Mouse (Mus musculus) monocyte, adult 2 months (primary cell): ENCODE results near the gene Dab1.

ENCODE experiments used
- DNase-seq, 2 experiments: peaks; one replicate each; pipeline ENCODE4 v3.0.0; 2022; ENCODE audit warnings: low spot score in 2 of 2, low read depth in 1 of 2

Dab1 gene

DNA sequence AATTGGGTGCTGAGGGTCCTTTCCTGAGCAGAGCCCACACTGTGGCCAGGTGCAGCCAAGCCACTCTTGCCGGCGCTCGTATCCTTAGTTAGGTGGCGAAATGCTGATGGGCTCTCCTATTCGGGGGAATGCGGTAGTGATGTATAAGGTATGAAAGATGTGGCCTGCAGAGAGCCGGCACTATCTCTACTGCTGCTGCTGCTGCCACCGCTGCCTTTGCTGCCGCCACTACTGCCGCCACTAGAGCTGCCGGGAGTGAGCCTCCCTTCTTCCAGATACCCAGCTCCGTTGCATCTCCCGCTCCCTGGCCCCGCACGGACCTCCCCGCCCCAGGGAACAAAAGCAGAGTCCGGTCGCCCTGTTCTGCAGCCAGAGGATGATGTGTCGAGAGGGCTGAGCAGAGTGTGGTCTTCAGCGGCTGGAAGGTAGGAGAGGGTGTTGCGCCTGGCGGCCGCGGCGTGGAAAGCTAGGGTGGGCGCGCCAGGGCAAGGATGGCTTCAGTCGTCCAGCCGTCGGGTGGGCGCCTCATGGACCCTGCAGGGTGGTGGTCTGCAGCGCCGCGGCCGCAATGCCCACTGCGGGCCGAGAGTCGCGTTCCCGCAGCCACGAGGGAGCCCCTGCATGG lies at the start of gene Dab1:
TSS of gene Dab1 (plus strand) at position 39 of the 625 bp plus-strand sequence.
- DNase-seq: no peak

DNA sequence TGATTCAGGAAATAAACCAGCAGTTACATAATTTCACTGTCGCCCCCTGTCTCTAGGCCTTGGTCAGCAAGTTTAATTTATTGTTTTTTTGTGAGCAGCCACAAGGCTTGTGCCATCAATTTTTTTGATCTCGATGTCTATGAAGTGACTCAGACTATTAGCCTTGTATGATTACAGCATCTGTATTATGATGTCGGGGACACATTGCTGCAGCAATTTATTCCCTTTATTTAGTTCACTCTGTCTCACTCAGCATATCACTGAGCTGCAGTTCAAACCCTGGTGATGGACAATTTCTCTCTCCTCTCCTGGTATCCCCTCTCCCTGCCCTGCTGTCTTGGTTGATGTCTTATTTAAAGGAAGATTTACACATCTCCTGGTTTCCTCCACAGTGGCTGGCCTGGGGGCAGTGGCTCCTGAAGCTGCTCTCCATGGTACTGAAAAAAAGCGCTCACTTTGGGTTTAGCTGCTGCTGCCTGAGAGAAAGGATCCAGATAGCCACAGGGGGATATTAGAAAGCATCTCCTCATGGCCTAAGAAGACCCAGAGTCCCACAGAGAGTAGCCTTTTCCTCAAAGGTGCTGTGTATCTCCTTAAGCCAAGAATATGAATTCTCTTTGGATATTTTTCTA lies 47.3 kb upstream of the Dab1 start:
- DNase-seq: no peak

DNA sequence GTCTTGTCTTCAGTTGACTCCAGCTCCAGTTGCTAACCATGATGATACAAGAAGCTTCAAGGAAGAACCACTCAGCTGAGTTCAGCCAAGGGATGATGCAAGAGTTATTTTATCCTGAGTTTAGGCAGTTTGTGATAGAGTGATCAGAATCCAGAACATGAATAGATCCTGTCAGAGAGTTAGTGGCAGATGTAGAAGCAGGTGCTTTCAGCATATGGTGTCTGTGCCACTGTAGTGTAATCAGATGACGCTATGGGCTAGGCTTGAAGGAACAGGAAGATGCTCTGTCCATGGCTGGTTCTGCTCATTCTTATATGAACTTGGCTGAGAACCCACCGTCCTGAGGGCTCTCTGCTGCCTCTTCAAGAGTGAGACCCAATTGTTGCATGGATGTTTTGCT lies 43.6 kb upstream of the Dab1 start:
- DNase-seq: no peak

DNA sequence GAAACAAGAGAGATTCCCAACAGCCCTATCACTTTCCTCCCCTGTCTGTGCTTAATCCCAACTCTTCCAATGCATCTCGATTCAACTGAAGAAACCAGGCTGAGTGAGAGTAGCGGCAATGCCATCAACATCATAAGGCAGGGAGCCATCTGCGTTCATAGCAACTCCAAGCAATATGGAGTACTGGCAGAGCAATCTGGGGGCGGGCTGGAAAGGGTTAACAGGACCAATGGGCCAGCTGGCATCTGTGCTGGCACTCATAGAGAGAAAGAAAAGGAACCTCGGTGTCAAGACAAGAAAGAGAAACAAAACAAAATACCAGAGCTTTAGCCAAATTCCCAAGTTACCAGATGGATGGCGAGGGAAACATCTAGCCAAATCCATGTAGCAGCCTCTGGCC lies 42.9 kb upstream of the Dab1 start:
- no peak for DNase-seq

DNA sequence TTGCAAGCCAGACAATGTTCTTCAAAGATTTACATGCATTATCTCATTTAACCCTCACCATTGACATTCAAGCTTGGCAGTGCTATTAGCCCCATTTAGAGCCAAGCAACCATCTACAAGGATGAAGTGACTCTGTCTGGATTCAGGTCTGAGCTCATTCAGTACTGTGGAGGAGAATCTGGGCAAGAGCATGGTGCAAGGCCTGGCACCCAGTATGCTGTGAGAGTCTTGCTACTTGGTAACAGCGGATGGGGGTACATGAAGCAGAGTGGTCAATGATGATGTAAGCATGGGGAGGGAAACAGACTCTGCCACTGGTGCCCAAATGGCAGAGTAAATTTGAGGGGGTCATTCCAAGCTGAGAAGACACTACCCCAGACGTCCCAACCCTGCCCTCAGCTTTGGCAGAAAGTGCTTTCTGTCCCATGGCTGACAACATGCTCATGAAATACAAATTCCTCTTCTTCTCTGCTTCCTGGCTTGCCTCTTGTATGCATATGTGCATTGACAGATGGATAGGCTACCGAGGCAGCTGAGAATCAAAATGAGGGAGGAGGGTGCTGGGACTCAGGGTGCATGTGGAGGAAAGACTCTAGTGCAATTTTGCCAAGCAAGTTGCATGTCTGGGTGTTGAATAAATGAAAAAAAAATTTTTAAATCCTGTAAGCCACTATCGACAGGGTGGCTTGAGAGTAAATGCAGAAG lies 41.9 kb upstream of the Dab1 start:
- DNase-seq: no peak

DNA sequence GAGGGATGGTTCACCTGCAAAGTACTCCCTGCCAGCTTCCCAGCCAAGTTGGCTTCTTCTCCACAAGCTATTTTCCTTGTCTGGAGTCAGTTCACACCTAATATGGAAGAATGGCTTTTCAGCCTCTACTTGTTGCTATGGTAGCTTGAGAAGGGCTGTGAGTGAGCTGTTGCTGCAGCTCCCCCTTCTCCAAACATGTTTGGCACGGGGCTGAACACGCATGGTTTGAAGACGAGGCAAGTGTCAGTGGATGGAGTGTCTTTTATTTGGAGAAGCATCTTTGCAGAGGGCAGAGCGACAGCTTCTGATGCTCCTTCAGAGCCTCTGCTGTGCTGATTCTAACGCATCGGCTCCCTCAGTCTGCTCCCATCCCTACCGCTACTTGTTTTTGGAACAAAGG lies 41.3 kb upstream of the Dab1 start:
- DNase-seq: no peak

DNA sequence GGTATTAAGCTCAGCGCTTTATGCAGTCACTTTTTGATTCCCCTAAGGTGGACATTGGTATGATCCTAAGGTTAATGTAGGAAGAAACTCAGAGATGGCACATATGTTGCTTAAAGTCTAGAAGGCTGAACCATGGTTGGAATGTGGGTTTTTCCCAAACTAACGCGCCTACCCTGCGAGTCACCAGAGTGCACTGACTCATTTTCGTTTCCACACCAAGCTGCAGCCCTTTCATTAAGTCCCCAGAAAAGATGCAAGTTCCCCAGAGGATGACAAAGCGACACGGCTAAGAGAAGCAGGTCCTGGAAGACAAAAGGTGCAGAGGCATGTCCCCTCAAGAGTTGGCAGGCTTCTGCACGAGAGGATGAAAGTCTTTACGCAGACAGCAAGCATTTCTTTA lies 39.1 kb upstream of the Dab1 start:
- DNase-seq: no peak

DNA sequence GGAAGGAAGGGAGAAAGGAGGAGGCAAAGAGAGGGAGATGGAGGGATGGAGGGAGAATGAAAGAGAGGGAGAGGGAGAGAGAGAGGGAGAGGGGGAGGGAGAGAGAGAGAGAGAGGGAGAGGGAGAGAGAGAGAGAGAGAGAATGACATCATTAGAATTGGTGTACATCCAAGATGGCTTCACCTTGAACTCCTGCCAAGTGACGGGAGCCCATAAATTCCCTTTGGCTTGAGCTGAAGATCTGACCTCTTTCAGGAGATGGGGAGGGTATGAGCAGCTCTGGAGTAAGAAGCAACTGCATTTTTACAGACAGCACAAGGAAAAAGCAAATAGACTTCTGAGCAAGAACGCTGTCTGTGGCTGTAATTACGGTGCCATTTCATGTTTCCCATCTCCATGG lies 4.1 kb upstream of the Dab1 start:
- no peak for DNase-seq

DNA sequence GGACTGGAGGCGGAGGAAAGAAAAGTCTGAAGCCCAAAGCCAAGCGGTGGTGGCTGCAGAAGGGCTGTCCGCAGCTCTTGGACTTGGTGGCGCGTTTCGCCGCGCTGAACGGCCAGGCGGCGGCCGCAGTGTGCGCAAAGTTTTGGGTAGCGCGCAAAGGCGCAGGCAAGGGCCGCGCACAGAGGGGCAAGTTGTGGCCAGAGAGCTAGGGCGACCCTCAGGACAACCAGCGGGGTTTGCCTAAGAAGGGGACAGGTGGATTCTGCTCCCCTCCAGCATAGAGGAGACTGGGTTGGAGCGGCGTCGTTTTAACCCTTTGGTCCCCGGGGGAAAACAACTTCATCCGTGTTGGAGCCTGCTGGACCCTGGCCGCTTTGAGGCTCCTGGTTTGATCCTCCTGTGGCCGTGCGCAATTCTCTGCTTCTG lies 800 bp downstream of the Dab1 start:
- DNase-seq: no peak

DNA sequence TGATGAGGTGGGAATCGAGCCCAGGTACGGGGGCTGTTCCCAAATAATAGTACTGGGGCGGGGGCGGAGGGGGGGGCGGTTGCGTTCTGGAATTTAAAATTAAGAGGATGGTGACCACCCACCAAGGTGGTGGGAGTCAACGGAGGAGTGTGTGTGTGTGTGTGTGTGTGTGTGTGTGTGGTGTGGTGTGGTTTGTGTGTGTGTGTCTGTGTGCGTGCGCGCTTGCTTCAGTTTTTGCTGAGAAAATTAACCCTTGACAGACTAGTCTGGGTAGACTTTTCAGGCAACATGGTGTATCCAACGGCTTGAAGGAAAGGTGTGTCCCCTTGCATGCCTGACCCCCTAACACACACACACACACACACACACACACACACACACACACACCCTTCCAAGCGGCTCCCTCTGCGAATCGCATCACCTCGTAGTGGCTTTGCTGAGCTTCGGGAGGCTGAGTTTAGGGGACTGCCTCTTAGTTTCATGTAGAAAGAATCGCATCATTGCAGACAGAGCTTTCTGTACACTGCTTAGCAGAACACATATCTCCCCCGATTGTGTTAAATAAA lies 1.5 kb downstream of the Dab1 start:
- DNase-seq: no peak

DNA sequence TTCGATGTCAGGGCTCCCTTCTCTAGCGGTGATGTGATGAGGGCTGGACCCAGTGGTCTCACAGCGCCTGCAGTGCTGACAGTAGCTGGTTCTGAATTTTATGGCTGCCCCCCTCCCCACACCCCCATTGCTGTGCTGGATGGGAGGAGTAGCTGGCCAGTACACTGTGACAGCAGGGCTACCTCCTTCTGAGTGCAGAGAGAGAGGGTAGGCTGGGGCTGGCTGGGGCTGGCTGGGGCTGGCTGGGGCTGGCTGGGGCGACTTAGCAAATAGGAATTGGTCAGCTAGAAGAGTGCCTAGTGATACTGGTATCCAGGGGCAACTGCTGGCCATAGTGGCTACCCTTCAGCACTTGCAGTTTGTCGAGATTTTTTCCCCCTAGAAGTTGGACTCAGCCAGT lies 2.4 kb downstream of the Dab1 start:
- DNase-seq: no peak

DNA sequence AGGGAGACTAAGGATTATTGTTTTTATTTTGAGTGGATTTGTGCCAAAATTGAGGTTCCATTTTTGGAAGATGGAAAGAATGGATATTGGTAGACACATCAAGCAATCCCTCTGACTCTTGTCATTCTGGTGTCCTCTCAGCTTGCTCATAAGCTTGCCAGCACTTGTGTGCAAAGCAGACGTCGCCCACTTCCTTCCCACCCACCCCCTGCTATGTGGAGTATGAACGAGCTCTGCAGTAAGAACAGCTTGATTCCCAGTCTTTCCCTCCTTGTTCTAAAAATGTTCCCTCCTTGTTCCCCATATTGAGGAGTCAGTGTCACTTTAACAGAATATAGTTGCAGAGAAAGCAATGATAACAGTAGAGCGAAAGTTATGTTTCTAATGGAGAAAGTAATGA lies 11.0 kb downstream of the Dab1 start:
- no peak for DNase-seq

DNA sequence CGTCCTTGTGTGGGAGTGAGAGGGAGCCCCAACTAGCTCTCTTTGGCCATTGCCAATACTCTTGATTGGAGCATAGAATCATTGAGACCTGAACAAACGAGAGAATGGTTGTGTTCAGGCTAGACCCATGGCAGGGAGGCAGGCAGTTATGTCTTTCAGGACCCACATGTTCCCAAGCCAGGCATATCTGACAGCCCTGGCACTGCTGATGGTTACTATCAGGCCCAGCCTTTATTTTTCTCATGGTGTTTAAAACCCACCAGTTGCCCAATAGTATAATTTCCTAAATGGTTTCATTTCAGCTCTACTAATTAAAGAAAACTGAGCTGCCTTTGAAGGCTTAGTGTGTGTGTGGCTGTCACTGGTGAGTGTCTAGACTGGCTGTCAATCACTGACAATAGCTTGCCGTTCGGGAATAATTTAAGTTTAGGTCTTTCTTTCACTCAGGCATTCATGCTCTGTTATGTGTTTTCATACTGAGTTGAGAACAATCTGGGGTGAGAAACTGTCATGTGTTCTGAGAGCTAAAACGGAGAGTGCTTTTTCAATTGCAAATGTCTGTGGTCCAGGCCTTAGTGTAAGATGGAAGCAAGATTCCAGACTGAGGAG lies 17.1 kb downstream of the Dab1 start:
- no peak for DNase-seq

DNA sequence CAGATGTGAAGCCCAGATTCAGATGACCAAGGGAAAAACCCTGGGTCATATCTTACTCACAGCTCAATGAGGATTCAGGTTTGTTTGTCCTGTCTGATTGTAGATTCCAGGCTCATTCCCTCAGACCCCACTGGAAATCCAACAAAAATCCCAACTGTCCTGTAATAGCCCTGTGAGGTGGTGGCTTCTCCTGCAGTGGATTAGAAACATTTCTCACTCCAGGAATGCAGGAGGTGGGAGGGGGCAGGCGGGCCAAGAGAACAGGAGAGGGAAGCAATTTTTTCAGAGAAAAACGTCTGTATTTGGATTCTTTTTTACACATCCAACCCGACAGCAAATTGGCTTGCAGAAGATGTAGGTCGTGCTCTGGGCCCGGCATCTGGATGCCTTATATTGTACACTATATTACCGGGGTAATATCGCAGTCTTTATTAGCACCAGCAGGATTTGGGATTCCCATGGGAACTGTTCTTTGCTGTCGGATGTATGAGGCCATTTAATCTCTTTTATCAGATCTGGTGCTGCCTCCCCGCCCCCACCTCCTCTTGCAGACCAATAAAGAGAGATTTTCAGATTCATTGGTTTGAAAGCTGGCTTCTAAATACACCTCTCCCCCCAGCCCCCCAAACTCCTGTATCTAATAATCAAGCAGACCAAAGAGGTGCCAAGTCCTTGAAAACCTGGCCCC lies 29.2 kb downstream of the Dab1 start:
- no peak for DNase-seq

DNA sequence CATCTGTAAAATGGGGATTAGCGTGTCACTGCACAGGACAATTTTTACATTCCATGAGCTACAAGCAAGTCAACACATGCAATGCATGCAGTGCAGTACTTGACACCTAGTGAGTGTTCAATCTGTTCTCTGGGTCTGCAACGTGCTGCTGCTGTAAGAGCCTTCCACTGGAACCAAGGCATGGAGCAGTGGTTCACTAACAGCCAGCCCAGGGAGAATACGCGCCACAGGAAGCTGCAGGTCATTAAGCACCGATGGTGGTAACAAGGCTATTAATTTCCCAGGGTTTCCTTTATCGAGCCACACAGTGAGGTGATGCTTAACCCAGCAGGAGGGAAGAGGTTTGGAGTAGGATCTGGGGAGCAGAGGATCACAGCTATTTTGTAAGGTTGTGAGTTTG lies 36.6 kb downstream of the Dab1 start:
- DNase-seq: no peak

DNA sequence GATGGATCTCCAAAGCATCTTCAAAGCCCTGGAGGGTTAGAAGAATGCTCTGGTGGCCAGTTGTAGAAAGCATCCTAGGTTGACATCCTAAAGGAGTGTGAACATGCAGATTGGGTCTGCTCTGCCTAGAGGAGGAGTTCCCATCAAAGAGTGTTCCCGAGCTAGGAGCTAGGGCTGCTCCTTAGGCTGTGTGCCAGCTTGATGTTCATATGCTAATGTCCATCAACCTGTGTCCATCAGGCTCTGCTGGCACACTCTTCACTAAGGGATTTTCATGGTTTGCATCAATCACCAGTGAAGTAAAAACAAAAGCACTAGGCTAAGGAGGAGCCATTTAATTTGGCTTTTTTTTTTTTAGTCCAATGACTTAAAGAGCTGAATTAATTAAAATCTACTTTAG lies 42.2 kb downstream of the Dab1 start:
- no peak for DNase-seq

DNA sequence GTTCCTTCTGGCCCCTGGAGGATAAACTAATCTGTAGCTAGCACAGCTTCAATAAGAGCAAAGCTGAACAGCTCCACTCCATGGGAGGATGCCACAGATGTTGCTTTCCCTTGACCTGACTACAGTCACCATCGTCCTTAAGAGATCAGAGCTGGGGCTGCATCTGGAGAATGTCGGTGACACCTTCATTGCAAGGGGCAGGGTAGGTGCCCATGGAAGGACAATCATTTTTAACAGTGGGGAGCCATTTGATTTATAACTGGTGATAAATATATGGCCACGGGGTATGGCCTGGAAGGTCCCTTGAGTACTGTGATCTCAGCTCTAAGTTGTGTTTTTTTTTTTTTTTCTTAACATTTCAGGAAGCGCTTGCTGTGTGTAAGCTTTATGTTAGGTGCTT lies 48.3 kb downstream of the Dab1 start:
- DNase-seq: no peak

DNA sequence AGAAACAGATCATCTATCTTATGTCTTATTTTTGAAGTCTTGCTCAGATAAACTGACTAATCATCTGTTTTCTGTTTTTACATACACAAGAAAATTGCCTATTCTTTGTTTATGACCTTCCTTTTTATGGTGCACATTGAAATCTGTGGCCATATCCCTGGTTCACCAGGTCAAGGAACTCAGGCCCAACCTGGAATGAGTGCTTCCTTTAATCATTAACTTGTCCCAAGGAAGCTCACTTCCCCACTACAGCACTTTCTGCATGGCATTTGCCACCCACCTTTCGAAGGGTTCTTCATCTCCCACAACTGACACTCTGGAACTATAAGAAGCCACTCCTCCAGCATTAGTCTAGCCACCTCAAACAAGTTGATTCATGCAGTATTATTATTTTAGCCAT lies 58.0 kb downstream of the Dab1 start:
- DNase-seq: no peak

DNA sequence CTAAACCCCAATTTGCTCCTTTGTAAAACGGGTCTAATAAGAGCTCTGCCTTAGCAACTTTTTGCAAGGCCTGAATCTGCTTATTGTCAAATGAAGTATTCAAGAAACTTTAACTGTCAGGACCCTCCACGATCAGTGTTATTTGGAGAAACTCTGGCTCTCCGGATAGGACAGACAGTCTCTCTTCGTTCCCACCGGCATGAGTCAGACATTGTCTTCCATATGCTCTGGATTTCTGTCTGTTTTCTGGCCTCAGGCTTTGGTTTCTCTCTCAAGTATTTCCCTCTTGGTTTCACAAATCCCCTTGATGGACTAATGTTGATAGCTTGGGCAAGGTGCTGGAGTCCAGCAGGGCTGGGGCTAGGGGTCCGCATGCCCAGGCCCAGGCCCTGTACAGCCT lies 59.3 kb downstream of the Dab1 start:
- DNase-seq: no peak

DNA sequence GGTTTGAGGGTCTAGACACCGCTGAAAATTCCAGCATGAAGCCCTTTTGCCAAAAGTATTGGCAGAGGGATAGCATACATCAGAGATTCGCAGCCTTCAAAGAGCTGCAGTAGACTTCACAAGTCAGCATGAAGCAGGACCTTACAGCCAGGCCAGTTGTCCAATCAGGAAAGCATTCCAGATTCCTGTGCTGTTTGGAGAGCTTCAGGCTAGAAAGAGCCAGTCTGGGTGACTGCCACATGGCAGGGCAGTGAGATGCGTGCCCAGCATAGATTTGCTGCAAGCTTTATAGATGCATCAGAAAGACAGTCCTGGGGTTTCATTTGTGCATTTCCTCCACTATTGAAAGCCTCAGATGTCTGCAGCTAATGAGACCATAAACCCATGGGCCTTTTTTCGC lies 66.0 kb downstream of the Dab1 start:
- no peak for DNase-seq

DNA sequence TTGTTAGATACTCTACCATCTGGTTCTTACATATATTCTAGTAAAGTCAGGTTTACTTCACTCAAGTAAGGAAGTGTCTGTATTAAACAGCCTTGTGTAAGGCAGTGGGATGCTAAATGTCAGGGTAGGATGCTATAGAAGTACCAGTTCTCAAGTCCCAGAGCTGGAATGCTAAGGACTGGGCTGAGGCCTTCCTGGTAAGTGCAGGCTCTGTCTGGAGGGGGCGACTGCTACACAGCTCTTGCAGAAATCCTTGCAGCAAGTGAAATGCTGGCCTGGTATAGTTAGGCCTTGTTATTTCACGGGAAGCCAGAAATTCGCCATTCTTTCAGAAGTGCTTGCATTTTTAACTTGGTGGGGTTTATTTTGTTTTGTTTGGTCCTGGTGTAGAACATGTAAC lies 72.6 kb downstream of the Dab1 start:
- no peak for DNase-seq
